Mouse (Mus musculus): ENCODE measurements around the gene Ccdc30. TPM values are rescaled to one million over a fixed set of nuclear protein-coding genes. Genes with fewer than 3 reads are reported as not detected.
A peak's percentile ranks its signal among the peaks of the same experiment; 100 is the strongest.

Ccdc30 gene
- 6.6 and 7.5 TPM in 2 replicates for polyA plus RNA-seq (2015; fragmentation: Nextera tagmentation; extraction: Ambion mirVana)

- under 1% methylated on average over 49 of the region's 49 CpGs for whole genome bisulfite sequencing
- peak; percentile 100 for ATAC-seq (ENCODE audit: low FRiP score, low read depth)
- Histone ChIP-seq H3K4me3 (peak within 1 kb of the TSS; percentile 61), H3K4me2 (replicated peaks) (peak within 1 kb of the TSS; percentile 97), H3K9me3 (no peaks in the 10 kb centered on the region), H3K9ac (peak within 1 kb of the TSS; percentile 67), H3K27me3 (no peaks in the 10 kb centered on the region), H3K27ac (no peak within 1 kb of the TSS), H3K4me1 (peaks cover 12% of the 10 kb centered on the region), H3K36me3 (peaks cover 9% of the 10 kb centered on the region)
Observed at GRCm38 (mm10) chr4:119415072-119415753, at the start of gene Ccdc30. TSS of gene Ccdc30 (minus strand) at chr4:119415521.

GRCm38 (mm10) chr4:119463756-119464419 lies 48.6 kb upstream of the Ccdc30 start:
- no peak for ATAC-seq (ENCODE audit: low FRiP score, low read depth)
- H3K4me1 ChIP-seq = peaks cover 40% of the 10 kb centered on the region
- H3K4me2 ChIP-seq (replicated peaks) = no peak overlapping the region
- no peaks in the 10 kb centered on the region for H3K36me3 ChIP-seq
- no peak overlapping the region for H3K9ac ChIP-seq
- H3K27me3 ChIP-seq = peaks cover 7% of the 10 kb centered on the region; the same call in 1 of the 2 replicates
- no peak overlapping the region for H3K4me3 ChIP-seq
- H3K27ac ChIP-seq = no peak overlapping the region
- no peaks in the 10 kb centered on the region for H3K9me3 ChIP-seq
- 61% methylated on average over 13 of the region's 13 CpGs for WGBS

GRCm38 (mm10) chr4:119462858-119463755 lies 47.8 kb upstream of the Ccdc30 start:
- Histone ChIP-seq H3K4me2 (replicated peaks) (peak overlapping the region; percentile 35), H3K4me1 (peaks cover 41% of the 10 kb centered on the region), H3K36me3 (no peaks in the 10 kb centered on the region), H3K4me3 (no peak overlapping the region), H3K27me3 (peaks cover 7% of the 10 kb centered on the region; the same call in 1 of the 2 replicates), H3K9ac (no peak overlapping the region), H3K9me3 (no peaks in the 10 kb centered on the region), H3K27ac (peak overlapping the region; percentile 11; the same call in 1 of the 2 replicates)
- peak; percentile 76 for ATAC-seq (ENCODE audit: low FRiP score, low read depth)
- WGBS = 34% methylated on average over 11 of the region's 11 CpGs

GRCm38 (mm10) chr4:119462457-119462856 lies 47.1 kb upstream of the Ccdc30 start:
- H3K4me1 ChIP-seq = peaks cover 43% of the 10 kb centered on the region
- no peaks in the 10 kb centered on the region for H3K36me3 ChIP-seq
- H3K9ac ChIP-seq = no peak overlapping the region
- no peak overlapping the region for H3K4me3 ChIP-seq
- H3K27me3 ChIP-seq = peaks cover 6% of the 10 kb centered on the region; the same call in 1 of the 2 replicates
- ATAC-seq (ENCODE audit: low FRiP score, low read depth) = no peak
- H3K4me2 ChIP-seq (replicated peaks) = no peak overlapping the region
- H3K27ac ChIP-seq = no peak overlapping the region
- H3K9me3 ChIP-seq = no peaks in the 10 kb centered on the region
- WGBS = 76% methylated on average over 3 of the region's 3 CpGs

GRCm38 (mm10) chr4:119460728-119461141 lies 45.4 kb upstream of the Ccdc30 start:
- Histone ChIP-seq H3K4me2 (replicated peaks) (peak overlapping the region; percentile 9; the same call in 1 of the 2 replicates), H3K27ac (peak overlapping the region; percentile 44; the same call in 1 of the 2 replicates), H3K27me3 (0 out of 2 replicates have a peak, but pooled peaks cover 3% of the 10 kb centered on the region), H3K4me1 (peaks cover 43% of the 10 kb centered on the region), H3K36me3 (no peaks in the 10 kb centered on the region), H3K4me3 (no peak overlapping the region), H3K9ac (no peak overlapping the region), H3K9me3 (no peaks in the 10 kb centered on the region)
- peak; percentile 46; the same call in 1 of the 2 replicates for ATAC-seq (ENCODE audit: low FRiP score, low read depth)
- WGBS = 25% methylated on average over 8 of the region's 8 CpGs

GRCm38 (mm10) chr4:119460296-119460695 lies 45.0 kb upstream of the Ccdc30 start:
- Histone ChIP-seq H3K9ac (no peak overlapping the region), H3K4me1 (peaks cover 43% of the 10 kb centered on the region), H3K27me3 (no peaks in the 10 kb centered on the region), H3K4me2 (replicated peaks) (no peak overlapping the region), H3K36me3 (no peaks in the 10 kb centered on the region), H3K27ac (peak overlapping the region; percentile 44; the same call in 1 of the 2 replicates), H3K9me3 (no peaks in the 10 kb centered on the region), H3K4me3 (no peak overlapping the region)
- 65% methylated on average over 5 of the region's 5 CpGs for WGBS
- ATAC-seq (ENCODE audit: low FRiP score, low read depth) = no peak

- H3K27ac ChIP-seq = no peak overlapping the region
- no peaks in the 10 kb centered on the region for H3K9me3 ChIP-seq
- H3K9ac ChIP-seq = no peak overlapping the region
- H3K4me2 ChIP-seq (replicated peaks) = no peak overlapping the region
- peaks cover 7% of the 10 kb centered on the region; the same call in 1 of the 2 replicates for H3K4me1 ChIP-seq
- H3K27me3 ChIP-seq = no peaks in the 10 kb centered on the region
- 26% methylated on average over 6 of the region's 6 CpGs for WGBS
- H3K36me3 ChIP-seq = no peaks in the 10 kb centered on the region
- H3K4me3 ChIP-seq = no peak overlapping the region
- no peak for ATAC-seq (ENCODE audit: low FRiP score, low read depth)
Observed at GRCm38 (mm10) chr4:119453533-119453932, 38.2 kb upstream of the Ccdc30 start.

GRCm38 (mm10) chr4:119453128-119453527 lies 37.8 kb upstream of the Ccdc30 start:
- no peak overlapping the region for H3K4me3 ChIP-seq
- 71% methylated on average over 5 of the region's 5 CpGs for WGBS

GRCm38 (mm10) chr4:119450436-119450835 lies 35.1 kb upstream of the Ccdc30 start:
- Histone ChIP-seq H3K27ac (no peak overlapping the region), H3K27me3 (no peaks in the 10 kb centered on the region), H3K9me3 (no peaks in the 10 kb centered on the region), H3K9ac (no peak overlapping the region), H3K36me3 (no peaks in the 10 kb centered on the region), H3K4me1 (0 out of 2 replicates have a peak, but pooled peaks cover 4% of the 10 kb centered on the region), H3K4me2 (replicated peaks) (no peak overlapping the region), H3K4me3 (no peak overlapping the region)
- no peak for ATAC-seq (ENCODE audit: low FRiP score, low read depth)
- WGBS = 61% methylated on average over 7 of the region's 7 CpGs

More at GRCm38 (mm10) chr4:119453128-119453527, 37.8 kb upstream of the Ccdc30 start:
- no peaks in the 10 kb centered on the region for H3K36me3 ChIP-seq
- no peak overlapping the region for H3K4me2 ChIP-seq (replicated peaks)
- no peak for ATAC-seq (ENCODE audit: low FRiP score, low read depth)
- no peak overlapping the region for H3K9ac ChIP-seq
- H3K27me3 ChIP-seq = no peaks in the 10 kb centered on the region
- no peaks in the 10 kb centered on the region for H3K9me3 ChIP-seq
- H3K4me1 ChIP-seq = peaks cover 6% of the 10 kb centered on the region; the same call in 1 of the 2 replicates
- no peak overlapping the region for H3K27ac ChIP-seq

- Histone ChIP-seq H3K4me2 (replicated peaks) (no peak overlapping the region), H3K9me3 (no peaks in the 10 kb centered on the region), H3K27me3 (no peaks in the 10 kb centered on the region), H3K4me1 (no peaks in the 10 kb centered on the region), H3K27ac (no peak overlapping the region), H3K9ac (no peak overlapping the region), H3K4me3 (no peak overlapping the region), H3K36me3 (no peaks in the 10 kb centered on the region)
- no peak for ATAC-seq (ENCODE audit: low FRiP score, low read depth)
- 84% methylated on average over 3 of the region's 3 CpGs for WGBS
Observed at GRCm38 (mm10) chr4:119447786-119448185, 32.5 kb upstream of the Ccdc30 start.

- H3K27ac ChIP-seq = no peak overlapping the region
- no peak for ATAC-seq (ENCODE audit: low FRiP score, low read depth)
- no peak overlapping the region for H3K4me2 ChIP-seq (replicated peaks)
- H3K36me3 ChIP-seq = no peaks in the 10 kb centered on the region
- H3K27me3 ChIP-seq = no peaks in the 10 kb centered on the region
- no peaks in the 10 kb centered on the region for H3K9me3 ChIP-seq
- no peak overlapping the region for H3K9ac ChIP-seq
- 0 out of 2 replicates have a peak, but pooled peaks cover 5% of the 10 kb centered on the region for H3K4me1 ChIP-seq
- H3K4me3 ChIP-seq = no peak overlapping the region
- 89% methylated on average over 6 of the region's 6 CpGs for WGBS
Observed at GRCm38 (mm10) chr4:119447261-119447660, 31.9 kb upstream of the Ccdc30 start.

Measured in limb, embryonic 13.5 days (tissue).